Mouse (Mus musculus) bone marrow, adult 2 months (tissue): ENCODE measurements around the gene Ascl2.

ENCODE experiments used
- CTCF ChIP-seq: fragments of 200-500 bp; IDR thresholded peaks from 2 replicates; pipeline ENCODE4 v1.5.1; 2011; ENCODE audit warnings: low read length, control low read depth; ENCODE audit not compliant: control insufficient read depth, insufficient read depth
- POLR2A ChIP-seq: fragments of 200-500 bp; IDR thresholded peaks from 2 replicates; pipeline ENCODE4 v1.6.1; 2011; ENCODE audit warnings: low read depth, mild to moderate bottlenecking, control low read depth, low read length, borderline replicate concordance; ENCODE audit not compliant: control insufficient read depth

- TF ChIP-seq CTCF (no peak), POLR2A (no peak; the same call in 1 of the 2 replicates)
Observed at GRCm38 (mm10) chr7:143011226-143011625, 42.2 kb upstream of the Ascl2 start.
